Mouse (Mus musculus) stomach, postnatal 0 days (tissue): ENCODE results near the gene Dnajc30. TPM values are rescaled to one million over a fixed set of nuclear protein-coding genes. Genes with fewer than 3 reads are reported as not detected.

Experiments
- ATAC-seq: fragments of 200-750 bp; cut with Nextera tagmentation; 2 replicates; pipeline ENCODE4 v1.8.0; 2017; ENCODE audit not compliant: low FRiP score, low TSS enrichment
- DNase-seq: peaks from one replicate; pipeline ENCODE4 v3.0.0-alpha.2; 2016; ENCODE audit warnings: low spot score
- H3K27ac ChIP-seq: fragments of 300-500 bp; sonication (generic); replicated peaks from 2 replicates; pipeline ENCODE4 v1.5.1; 2014; ENCODE audit warnings: mild to moderate bottlenecking, control low read depth
- H3K27me3 ChIP-seq: fragments of 300-500 bp; sonication (generic); 2 replicates; pipeline ENCODE4 v1.6.1; 2014; ENCODE audit warnings: low read length; ENCODE audit not compliant: control insufficient read depth, insufficient read depth
- H3K36me3 ChIP-seq: fragments of 300-500 bp; sonication (generic); 2 replicates; pipeline ENCODE4 v1.6.1; 2014; ENCODE audit warnings: low read length, mixed read lengths; ENCODE audit not compliant: control insufficient read depth, insufficient read depth
- H3K4me1 ChIP-seq: fragments of 300-500 bp; sonication (generic); replicated peaks from 2 replicates; pipeline ENCODE4 v1.6.1; 2014; ENCODE audit warnings: antibody characterized with exemption; ENCODE audit not compliant: control insufficient read depth, insufficient read depth
- H3K4me2 ChIP-seq: fragments of 300-500 bp; sonication (generic); replicated peaks from 2 replicates; pipeline ENCODE4 v1.6.1; 2014; ENCODE audit warnings: low read depth, mild to moderate bottlenecking, control low read depth, moderate library complexity
- H3K4me3 ChIP-seq: fragments of 300-500 bp; sonication (generic); 2 replicates; pipeline ENCODE4 v1.5.1; 2014; ENCODE audit warnings: low read depth, low read length, control low read depth
- H3K9ac ChIP-seq: fragments of 300-500 bp; sonication (generic); 2 replicates; pipeline ENCODE4 v1.6.1; 2014; ENCODE audit warnings: mild to moderate bottlenecking, low read length, control low read depth, mixed read lengths
- H3K9me3 ChIP-seq: fragments of 300-500 bp; sonication (generic); 2 replicates; pipeline ENCODE4 v1.6.1; 2016; ENCODE audit warnings: low read length; ENCODE audit not compliant: control insufficient read depth
- CTCF ChIP-seq: IDR thresholded peaks from 2 replicates; pipeline ENCODE4 v1.5.1; 2016; ENCODE audit warnings: antibody characterized with exemption, low read depth, mild to moderate bottlenecking, moderate library complexity
- EP300 ChIP-seq: optimal IDR thresholded peaks from 2 replicates; pipeline ENCODE3; 2016; ENCODE audit warnings: antibody characterized with exemption
- WGBS: fragments of 180-500 bp; shearing (Covaris S2); extraction: QIAGEN DNeasy Blood & Tissue Kit; methylation state at CpG from one replicate; pipeline ENCODE4 v1.1.7; 2014; 5-methylcytosine and 5-hydroxymethylcytosine counted together
- polyA plus RNA-seq: library from polyadenylated mRNA; unstranded; fragments of >200 nt; fragmentation: Nextera tagmentation; extraction: Ambion mirVana; gene quantifications from 2 replicates; pipeline ENCODE4 v1.2.1, GENCODE M21; 2015

Dnajc30 gene
- polyA plus RNA-seq, result 24.3 and 26.1 TPM in 2 replicates

DNA sequence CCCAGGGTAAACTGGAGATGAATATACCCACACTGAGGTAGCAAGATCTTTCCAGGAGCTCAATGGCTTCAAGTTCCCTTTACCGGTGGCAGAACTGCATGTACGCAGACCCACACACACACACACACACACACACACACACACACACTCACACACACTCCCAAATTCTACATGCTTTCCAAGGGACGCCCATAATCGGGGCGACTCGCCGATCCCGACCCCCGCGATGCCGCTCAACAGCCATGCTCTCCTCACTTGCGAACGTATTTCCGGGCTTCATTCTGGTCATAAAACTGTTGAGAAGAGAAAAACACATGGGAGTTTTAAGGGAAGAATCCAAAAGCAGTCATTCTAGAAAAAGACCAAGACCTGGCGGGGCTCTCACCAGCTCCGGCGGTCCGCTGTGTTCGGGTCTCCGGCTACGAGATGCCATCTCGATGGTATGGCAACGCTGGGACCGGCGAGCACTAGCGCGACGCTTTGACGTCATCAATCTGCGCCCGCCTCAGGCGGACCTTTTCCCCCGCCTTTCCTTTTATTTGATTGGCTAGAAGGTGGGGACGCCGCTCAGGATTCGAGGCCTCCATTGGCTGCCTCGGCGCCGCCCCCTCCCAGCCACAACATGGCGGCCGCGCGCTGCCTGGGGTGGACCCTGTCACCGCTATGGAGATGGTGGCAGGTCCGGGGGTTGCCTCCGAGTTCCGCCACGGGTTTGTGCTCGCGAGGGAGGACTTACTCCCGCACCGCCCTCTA is at the start of gene Dnajc30:
Gene Dnajc30, plus strand, starts transcription at position 574 of the 753 bp plus-strand sequence.
- TF ChIP-seq EP300 (no peak), CTCF (0 out of 2 replicates have a peak, but pooled peaks have one; percentile 6)
- Histone ChIP-seq H3K36me3 (no peaks in the 10 kb centered on the region; the same call in 1 of the 2 replicates), H3K9me3 (no peaks in the 10 kb centered on the region), H3K4me2 (peak within 1 kb of the TSS; percentile 97), H3K4me3 (peak within 1 kb of the TSS; percentile 91), H3K27ac (peak within 1 kb of the TSS; percentile 78), H3K27me3 (no peaks in the 10 kb centered on the region), H3K4me1 (no peaks in the 10 kb centered on the region), H3K9ac (peak within 1 kb of the TSS; percentile 84)
- DNase-seq (peak; percentile 96), ATAC-seq (peak; percentile 97)
- WGBS, result under 1% methylated on average over 52 of the region's 52 CpGs

DNA sequence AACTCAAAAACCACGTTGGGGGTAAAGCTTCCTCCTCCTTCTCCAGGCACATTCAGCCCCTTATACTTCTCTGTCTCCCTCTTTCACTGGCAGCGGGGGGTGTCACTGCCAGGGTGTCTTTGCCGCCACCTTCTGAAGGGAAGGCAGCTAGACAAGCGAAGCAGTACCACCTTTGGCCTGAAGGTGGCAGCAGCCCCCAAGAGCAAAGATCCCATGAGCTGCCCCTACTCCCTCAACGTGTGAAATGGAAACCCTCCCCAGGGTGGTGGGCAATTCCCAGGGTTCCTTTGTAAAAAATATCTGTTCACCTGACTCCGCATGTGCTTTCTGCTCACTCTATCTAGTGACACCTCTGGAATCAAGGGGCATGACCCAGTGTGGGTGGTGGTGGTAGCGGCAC is 48.5 kb upstream of the Dnajc30 start:
- no peaks in the 10 kb centered on the region for H3K36me3 ChIP-seq
- WGBS, result 14% methylated on average over 7 of the region's 7 CpGs
- TF ChIP-seq EP300 (no peak), CTCF (peak; percentile 99)
- H3K27ac ChIP-seq, result no peak overlapping the region
- H3K4me1 ChIP-seq, result peaks cover 3% of the 10 kb centered on the region; the same call in 1 of the 2 replicates
- H3K4me3 ChIP-seq, result no peak overlapping the region
- H3K27me3 ChIP-seq, result no peaks in the 10 kb centered on the region
- DNase-seq (peak; percentile 83), ATAC-seq (no peak)
- H3K9ac ChIP-seq, result no peak overlapping the region
- H3K9me3 ChIP-seq, result no peaks in the 10 kb centered on the region
- no peak overlapping the region for H3K4me2 ChIP-seq

DNA sequence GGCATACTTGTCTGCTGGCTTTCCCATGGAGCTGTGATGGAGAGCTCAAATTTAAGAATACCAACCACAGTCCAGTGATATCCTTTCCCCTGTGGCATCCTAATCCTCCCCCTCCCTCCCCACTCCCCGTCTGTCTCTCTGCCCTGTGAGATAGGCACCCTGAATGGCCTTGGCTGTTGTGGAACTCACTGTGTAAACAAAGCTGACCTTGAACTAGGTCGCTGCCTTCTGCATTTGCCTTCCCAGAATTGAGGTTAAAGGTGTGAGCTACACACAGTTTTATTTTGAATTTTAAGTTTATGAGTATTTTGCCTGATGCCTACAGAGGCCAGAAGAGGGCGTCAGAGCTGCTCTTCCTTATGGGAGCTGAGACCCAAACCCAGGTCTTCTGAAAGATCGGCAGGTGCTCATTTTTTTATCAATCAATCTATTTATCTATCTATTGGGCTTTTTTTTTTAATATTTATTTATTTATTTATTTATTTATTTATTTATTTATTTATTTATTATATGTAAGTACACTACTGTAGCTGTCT is 47.7 kb upstream of the Dnajc30 start:
- TF ChIP-seq EP300, result no peak
- peak; percentile 48 for TF ChIP-seq CTCF
- H3K4me3 ChIP-seq, result no peak overlapping the region
- WGBS, result 37% methylated on average over 4 of the region's 4 CpGs
- H3K9me3 ChIP-seq, result no peaks in the 10 kb centered on the region
- no peaks in the 10 kb centered on the region for H3K27me3 ChIP-seq
- H3K27ac ChIP-seq, result no peak overlapping the region
- ATAC-seq (no peak), DNase-seq (no peak)
- peaks cover 3% of the 10 kb centered on the region; the same call in 1 of the 2 replicates for H3K4me1 ChIP-seq
- no peaks in the 10 kb centered on the region for H3K36me3 ChIP-seq
- no peak overlapping the region for H3K9ac ChIP-seq
- H3K4me2 ChIP-seq, result no peak overlapping the region

DNA sequence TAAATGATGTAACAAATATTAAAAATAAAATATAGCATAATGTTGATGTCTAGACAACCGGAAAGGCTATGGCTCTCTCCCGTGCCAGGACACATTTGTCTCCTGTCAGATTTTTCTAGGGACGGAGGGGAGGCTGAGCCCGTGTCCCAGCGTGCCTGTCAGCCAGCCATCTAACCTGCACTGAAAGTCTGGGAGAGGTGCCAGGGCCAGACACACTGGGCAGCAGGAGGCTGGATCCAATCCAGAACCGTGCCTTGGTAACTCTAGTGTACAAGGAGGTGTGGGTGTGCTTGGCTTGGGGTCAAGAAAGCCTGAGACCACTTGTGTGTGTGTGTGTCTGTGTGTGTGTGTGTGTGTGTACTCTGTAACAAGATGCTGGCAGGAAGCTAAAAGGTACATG is 42.2 kb upstream of the Dnajc30 start:
- ATAC-seq (no peak), DNase-seq (peak; percentile 53)
- Histone ChIP-seq H3K27me3 (no peaks in the 10 kb centered on the region), H3K36me3 (no peaks in the 10 kb centered on the region), H3K4me3 (no peak overlapping the region), H3K9me3 (no peaks in the 10 kb centered on the region), H3K4me2 (no peak overlapping the region), H3K9ac (no peak overlapping the region), H3K4me1 (peaks cover 2% of the 10 kb centered on the region; the same call in 1 of the 2 replicates), H3K27ac (no peak overlapping the region)
- TF ChIP-seq CTCF, result no peak
- TF ChIP-seq EP300, result no peak
- 26% methylated on average over 6 of the region's 6 CpGs for WGBS

DNA sequence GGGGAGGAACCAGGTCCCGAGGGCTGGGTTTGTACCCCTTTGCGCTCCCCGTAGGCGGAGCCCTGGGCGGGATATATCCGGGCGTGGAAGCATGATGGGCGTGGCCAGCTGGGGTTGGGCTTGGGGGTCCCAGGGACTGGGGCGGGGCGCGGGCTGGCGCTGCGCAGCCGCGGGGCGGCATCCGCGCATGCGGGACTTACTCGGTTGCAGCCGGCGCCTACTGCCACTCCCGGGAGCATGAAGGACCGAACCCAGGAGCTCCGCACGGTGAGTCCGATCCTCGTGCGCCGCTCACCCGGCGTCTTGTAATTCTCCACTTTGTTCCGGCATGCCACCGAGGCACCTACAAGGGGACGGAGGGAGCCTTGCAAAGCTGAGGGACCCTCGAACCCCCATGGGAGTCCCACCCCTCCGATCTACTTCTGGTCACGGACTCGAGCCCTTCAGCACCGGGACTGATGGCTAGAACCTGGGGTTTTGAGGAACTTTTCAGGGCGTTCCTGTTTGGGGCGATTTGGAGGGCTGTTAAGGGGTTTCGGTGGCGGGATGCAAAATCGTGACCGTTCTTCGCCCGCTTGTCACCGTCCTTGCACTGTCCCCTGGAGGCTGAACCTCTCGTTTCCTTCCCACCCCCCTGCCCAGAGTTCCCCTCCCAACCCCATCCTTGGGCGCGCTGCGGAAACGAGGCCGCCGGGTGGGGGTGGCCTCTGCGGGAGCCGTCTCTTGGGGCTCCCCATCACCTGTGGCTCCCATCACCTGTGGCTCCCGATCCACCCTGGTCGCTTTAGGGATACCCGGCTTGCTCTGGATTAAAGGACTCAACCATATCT is 40.4 kb upstream of the Dnajc30 start, which contains the start of gene Stx1a:
Gene Stx1a, plus strand, starts transcription at position 139 of the 830 bp plus-strand sequence.
- H3K36me3 ChIP-seq, result no peaks in the 10 kb centered on the region
- H3K9me3 ChIP-seq, result no peaks in the 10 kb centered on the region
- H3K4me3 ChIP-seq, result peak within 1 kb of the TSS; percentile 49
- WGBS, result under 1% methylated on average over 61 of the region's 61 CpGs
- H3K27me3 ChIP-seq, result no peaks in the 10 kb centered on the region
- peak; percentile 83 for DNase-seq
- H3K27ac ChIP-seq, result no peak within 1 kb of the TSS
- peak within 1 kb of the TSS; percentile 61 for H3K9ac ChIP-seq
- peaks cover 2% of the 10 kb centered on the region; the same call in 1 of the 2 replicates for H3K4me1 ChIP-seq
- no peak for TF ChIP-seq EP300
- TF ChIP-seq CTCF, result 0 out of 2 replicates have a peak, but pooled peaks have one; percentile 8
- peak within 1 kb of the TSS; percentile 92 for H3K4me2 ChIP-seq
- peak; percentile 88 for ATAC-seq
